Mouse (Mus musculus) G1E (cell line): ENCODE measurements around the gene Asap2.

Experiments
- CTCF ChIP-seq: IDR thresholded peaks from 2 replicates; pipeline ENCODE4 v1.5.1; 2012; ENCODE audit warnings: low read depth, low read length, inconsistent platforms, mixed read lengths
- GATA1 ChIP-seq: IDR thresholded peaks from 2 replicates; pipeline ENCODE4 v1.6.1; 2012; ENCODE audit warnings: borderline replicate concordance, low read length, inconsistent platforms, mixed read lengths
- TAL1 ChIP-seq: conservative IDR thresholded peaks from 2 replicates; pipeline ENCODE4 v1.6.1; 2012; ENCODE audit warnings: low read depth, low read length, inconsistent platforms, mixed read lengths

DNA sequence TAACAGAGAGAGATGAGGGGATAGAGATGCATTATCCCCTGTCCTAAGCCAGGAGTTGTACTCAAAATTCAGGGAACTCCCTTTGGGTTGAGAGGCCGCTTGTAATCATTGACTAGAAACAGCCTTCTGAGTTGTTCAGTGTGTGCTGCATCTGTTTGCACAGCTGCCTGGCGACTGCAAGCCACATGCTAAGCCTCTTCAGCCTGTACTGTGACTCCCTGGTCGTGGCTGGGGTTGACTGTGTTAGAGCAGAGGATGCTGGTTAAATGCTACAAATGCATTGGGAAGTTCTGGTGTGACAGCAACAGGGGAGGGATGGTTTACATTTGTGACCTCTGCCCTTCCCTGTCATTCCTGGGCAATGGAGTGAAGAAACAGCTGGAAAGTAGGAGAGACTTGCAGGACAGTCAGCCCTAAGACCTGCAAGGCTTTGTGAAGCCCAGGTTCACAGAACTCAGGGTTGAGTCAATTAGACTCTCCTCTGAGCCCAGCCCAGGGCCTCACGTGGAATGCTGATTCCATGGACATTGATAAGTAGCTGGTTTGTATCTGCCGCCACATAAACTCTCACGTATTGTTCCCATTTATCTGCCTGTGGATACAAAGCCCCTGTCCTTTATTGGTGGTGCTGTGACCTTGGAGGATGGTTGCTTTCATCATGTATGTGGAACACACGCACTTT, 257.6 kb downstream of the Asap2 start:
- TF ChIP-seq CTCF (no peak), GATA1 (no peak), TAL1 (no peak)
